7 mouse cellular contexts compared by ENCODE assay signal in genomic region chr4:55348759-55349451, GRCm38 (mm10). TPM values are rescaled to one million over a fixed set of nuclear protein-coding genes. Genes with fewer than 3 reads are reported as not detected.
DNase-seq lines count a peak whose midpoint lies in the region; ATAC-seq and TF ChIP-seq lines count a peak whose summit lies in the region.

No protein-coding gene starts in this region.

- H3K9ac ChIP-seq in lung, embryonic 14.5 days: peak overlapping the region; percentile 38
- peak overlapping the region; percentile 16 for H3K9ac ChIP-seq in embryonic facial prominence, embryonic 15.5 days
- peak overlapping the region; percentile 53 for H3K9ac ChIP-seq in intestine, postnatal 0 days (ENCODE audit: low read depth, low read length)
- peak overlapping the region; percentile 54 for H3K9ac ChIP-seq in neural tube, embryonic 14.5 days (replicated peaks; ENCODE audit: low read depth, low read length)

- H3K4me3 ChIP-seq in lung, embryonic 14.5 days (ENCODE audit: low read depth, low read length): peak overlapping the region; percentile 99
- H3K4me3 ChIP-seq in embryonic facial prominence, embryonic 15.5 days (replicated peaks): peak overlapping the region; percentile 99
- peak overlapping the region; percentile 97 for H3K4me3 ChIP-seq in intestine, postnatal 0 days (ENCODE audit: low read depth, low read length)
- H3K4me3 ChIP-seq in neural tube, embryonic 14.5 days (ENCODE audit: low read depth, low read length): peak overlapping the region; percentile 100

- ATAC-seq in lung, embryonic 14.5 days (ENCODE audit: insufficient read depth): peak; percentile 6
- ATAC-seq in embryonic facial prominence, embryonic 15.5 days (ENCODE audit: insufficient number of reproducible peaks, low FRiP score, low TSS enrichment, low read depth): no peak
- no peak for ATAC-seq in intestine, postnatal 0 days
- peak; percentile 3 for ATAC-seq in neural tube, embryonic 14.5 days (ENCODE audit: low read depth)

- peak overlapping the region; percentile 62 for H3K4me2 ChIP-seq in lung, embryonic 14.5 days
- peak overlapping the region; percentile 56 for H3K4me2 ChIP-seq in embryonic facial prominence, embryonic 15.5 days (replicated peaks)
- peak overlapping the region; percentile 85 for H3K4me2 ChIP-seq in intestine, postnatal 0 days (replicated peaks; ENCODE audit: low read depth)
- H3K4me2 ChIP-seq in neural tube, embryonic 14.5 days (ENCODE audit: low read depth, low read length): peak overlapping the region; percentile 53

- peak overlapping the region; percentile 71 for H3K27ac ChIP-seq in lung, embryonic 14.5 days (ENCODE audit: low read depth)
- peak overlapping the region; percentile 88 for H3K27ac ChIP-seq in embryonic facial prominence, embryonic 15.5 days (replicated peaks)
- H3K27ac ChIP-seq in intestine, postnatal 0 days (ENCODE audit: low read depth, low read length): peak overlapping the region; percentile 66
- peak overlapping the region; percentile 85 for H3K27ac ChIP-seq in neural tube, embryonic 14.5 days (ENCODE audit: low read depth, low read length)

- H3K9me3 ChIP-seq in lung, embryonic 14.5 days (ENCODE audit: low read depth, low read length): no peaks in the 10 kb centered on the region
- no peaks in the 10 kb centered on the region for H3K9me3 ChIP-seq in embryonic facial prominence, embryonic 15.5 days (replicated peaks)
- H3K9me3 ChIP-seq in intestine, postnatal 0 days (ENCODE audit: control insufficient read depth): no peaks in the 10 kb centered on the region
- no peaks in the 10 kb centered on the region for H3K9me3 ChIP-seq in neural tube, embryonic 14.5 days (ENCODE audit: control insufficient read depth, low read length)

- peaks cover 4% of the 10 kb centered on the region; the same call in 1 of the 2 replicates for H3K4me1 ChIP-seq in lung, embryonic 14.5 days (ENCODE audit: insufficient read depth)
- H3K4me1 ChIP-seq in embryonic facial prominence, embryonic 15.5 days: peaks cover 15% of the 10 kb centered on the region
- H3K4me1 ChIP-seq in intestine, postnatal 0 days (replicated peaks; ENCODE audit: control insufficient read depth, insufficient read depth, low read length): no peaks in the 10 kb centered on the region; the same call in 1 of the 2 replicates
- peaks cover 13% of the 10 kb centered on the region for H3K4me1 ChIP-seq in neural tube, embryonic 14.5 days (ENCODE audit: control insufficient read depth, insufficient read depth, low read length)

- whole genome bisulfite sequencing in lung, embryonic 14.5 days: 3% methylated on average over 11 of the region's 12 CpGs
- 12% methylated on average over 12 of the region's 12 CpGs for WGBS in embryonic facial prominence, embryonic 15.5 days
- WGBS in intestine, postnatal 0 days: 4% methylated on average over 12 of the region's 12 CpGs
- WGBS in neural tube, embryonic 14.5 days: 8% methylated on average over 12 of the region's 12 CpGs

- DNase-seq in lung, embryonic 14.5 days: peak; percentile 11
- DNase-seq in lung, postnatal 10 days: no peak
- no peak for DNase-seq in layer of hippocampus, postnatal 25 days (ENCODE audit: extremely low spot score in 1 of 2, low spot score in 1 of 2)
- no peak for DNase-seq in c-Kit-positive CD71-positive TER-119-positive erythroid progenitor cells, embryonic 14.5 days (ENCODE audit: low spot score)

- no peaks in the 10 kb centered on the region for H3K27me3 ChIP-seq in lung, embryonic 14.5 days (ENCODE audit: insufficient read depth, low read length)
- H3K27me3 ChIP-seq in embryonic facial prominence, embryonic 15.5 days: no peaks in the 10 kb centered on the region
- no peaks in the 10 kb centered on the region for H3K27me3 ChIP-seq in intestine, postnatal 0 days (replicated peaks; ENCODE audit: control insufficient read depth, insufficient read depth, low read length)
- no peaks in the 10 kb centered on the region for H3K27me3 ChIP-seq in neural tube, embryonic 14.5 days (ENCODE audit: control insufficient read depth, insufficient read depth, low read length)

- no peaks in the 10 kb centered on the region for H3K36me3 ChIP-seq in lung, embryonic 14.5 days (ENCODE audit: insufficient read depth)
- H3K36me3 ChIP-seq in embryonic facial prominence, embryonic 15.5 days: no peaks in the 10 kb centered on the region
- no peaks in the 10 kb centered on the region for H3K36me3 ChIP-seq in intestine, postnatal 0 days (ENCODE audit: control insufficient read depth, insufficient read depth)
- no peaks in the 10 kb centered on the region for H3K36me3 ChIP-seq in neural tube, embryonic 14.5 days (ENCODE audit: control insufficient read depth, insufficient read depth, low read length)

- TF ChIP-seq CTCF in lung, embryonic 14.5 days (IDR thresholded peaks at IDR 0.05; ENCODE audit: low read depth): no peak
- no peak for TF ChIP-seq CTCF in intestine, postnatal 0 days (IDR thresholded peaks at IDR 0.05; ENCODE audit: low read depth)

RNA-seq across cellular contexts. Expression of gene Rad23b, which starts 0.9 kb away (rescaled TPM):
- polyA plus RNA-seq in lung, embryonic 14.5 days (2014; fragmentation: Nextera tagmentation; extraction: Ambion mirVana): 70.5 and 70.7 TPM in 2 replicates
- 87.0 and 95.7 TPM in 2 replicates for polyA plus RNA-seq in embryonic facial prominence, embryonic 15.5 days (2015; fragmentation: Nextera tagmentation; extraction: Ambion mirVana)
- polyA plus RNA-seq in intestine, postnatal 0 days (2015; fragmentation: Nextera tagmentation; extraction: Ambion mirVana): 52.1 and 53.4 TPM in 2 replicates
- polyA plus RNA-seq in neural tube, embryonic 14.5 days (2014; fragmentation: Nextera tagmentation; extraction: Ambion mirVana): 63.0 and 88.9 TPM in 2 replicates
- total RNA-seq in layer of hippocampus, postnatal 25 days (2021): 100 to 1,000 TPM; 169 to 176 TPM

Comparison
In these comparisons a context has a peak if more than half of its experiments do, and no peak if none do; other contexts are left out.
1. ATAC-seq: peak in lung, embryonic 14.5 days (single experiment) and neural tube, embryonic 14.5 days (single experiment); none in embryonic facial prominence, embryonic 15.5 days (single experiment) and intestine, postnatal 0 days (single experiment).
2. Peak in every context shown above with its lines, with median percentiles within 50 percentile points of each other: H3K27ac ChIP-seq, H3K4me2 ChIP-seq, H3K4me3 ChIP-seq and H3K9ac ChIP-seq.